Mouse (Mus musculus) splenic B cell, adult 2 months (primary cell): ENCODE data around the gene Klk1b5.
"Not testable (repeated sequence)": the region's sequence is repeated elsewhere in the genome, so short reads cannot be mapped to it uniquely, and the experiment has no call there.

ENCODE experiments used
- DNase-seq: peaks from one replicate; pipeline ENCODE4 v3.0.0-alpha.2; 2011; ENCODE audit warnings: low read depth, low spot score
- H3K27me3 ChIP-seq: 2 replicates; pipeline ENCODE4 v1.6.1; 2012; ENCODE audit warnings: mild to moderate bottlenecking, low read length, moderate library complexity, mixed read lengths; ENCODE audit not compliant: control insufficient read depth, poor library complexity, insufficient read depth, severe bottlenecking
- H3K36me3 ChIP-seq: 2 replicates; pipeline ENCODE4 v1.6.1; 2012; ENCODE audit warnings: mild to moderate bottlenecking, low read length, moderate library complexity, mixed read lengths; ENCODE audit not compliant: control insufficient read depth, poor library complexity, insufficient read depth, severe bottlenecking

Gene Klk1b5

DNA sequence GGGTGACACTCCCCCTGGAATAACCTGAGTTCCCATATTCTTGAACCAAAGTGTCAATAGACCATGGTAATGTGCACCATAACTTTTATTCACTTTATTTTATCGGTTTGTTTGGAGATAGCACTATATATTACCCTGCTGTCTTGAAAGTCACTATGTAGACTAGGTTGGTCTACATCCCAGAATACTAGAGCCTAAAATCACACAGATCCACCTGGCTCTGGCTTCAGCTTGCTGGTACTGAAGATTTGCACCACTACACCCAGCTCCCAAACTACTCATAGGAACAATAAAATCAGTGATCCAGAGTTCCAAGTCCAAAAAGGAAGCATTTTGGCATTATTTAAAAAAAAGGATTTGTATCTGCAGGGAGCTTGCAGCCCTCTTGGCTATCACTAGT lies at the start of gene Klk1b5:
TSS of gene Klk1b5 (plus strand) at position 301 of the 400 bp plus-strand sequence.
- no peak for DNase-seq
- H3K36me3 ChIP-seq, result no peaks in the 10 kb centered on the region

DNA sequence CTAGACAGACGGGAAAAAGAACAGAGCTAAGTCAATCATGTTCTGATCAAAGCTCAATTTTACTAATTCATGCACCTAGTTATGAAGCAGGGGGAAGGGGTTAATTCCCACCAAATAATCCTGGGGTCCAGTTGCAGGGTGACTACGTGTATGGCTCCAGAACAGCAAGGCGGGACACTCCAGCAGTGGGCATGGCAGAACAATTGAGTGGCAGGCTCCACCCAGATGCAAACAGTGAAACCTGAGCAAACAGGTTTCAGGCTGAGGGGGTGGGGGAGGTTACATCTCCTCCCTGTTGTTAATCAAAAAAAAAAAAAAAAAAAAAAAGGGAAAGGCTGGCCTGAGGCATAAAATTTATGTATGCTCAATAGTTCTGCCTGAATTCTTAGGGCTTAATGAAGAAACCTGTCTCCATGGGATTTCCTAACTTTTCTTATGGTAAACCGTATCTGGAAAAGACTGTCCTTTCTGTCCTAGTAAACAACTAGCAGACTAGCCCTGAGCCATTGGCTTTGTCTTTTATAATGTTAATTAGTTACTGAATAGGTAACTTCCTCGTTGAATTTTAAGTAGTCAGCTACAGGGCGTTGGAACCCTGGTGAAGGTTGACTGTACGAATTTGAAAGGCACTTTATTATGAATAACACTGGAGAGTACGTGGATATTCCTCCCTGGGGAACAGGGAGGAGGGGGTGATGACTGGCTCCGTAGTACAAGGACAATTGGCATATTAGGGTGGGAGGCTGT lies 36.3 kb upstream of the Klk1b5 start:
- DNase-seq, result no peak
- Histone ChIP-seq H3K36me3 (no peaks in the 10 kb centered on the region), H3K27me3 (no peaks in the 10 kb centered on the region)

More for the DNA sequence above, at the start of gene Klk1b5:
- no peaks in the 10 kb centered on the region for H3K27me3 ChIP-seq

DNA sequence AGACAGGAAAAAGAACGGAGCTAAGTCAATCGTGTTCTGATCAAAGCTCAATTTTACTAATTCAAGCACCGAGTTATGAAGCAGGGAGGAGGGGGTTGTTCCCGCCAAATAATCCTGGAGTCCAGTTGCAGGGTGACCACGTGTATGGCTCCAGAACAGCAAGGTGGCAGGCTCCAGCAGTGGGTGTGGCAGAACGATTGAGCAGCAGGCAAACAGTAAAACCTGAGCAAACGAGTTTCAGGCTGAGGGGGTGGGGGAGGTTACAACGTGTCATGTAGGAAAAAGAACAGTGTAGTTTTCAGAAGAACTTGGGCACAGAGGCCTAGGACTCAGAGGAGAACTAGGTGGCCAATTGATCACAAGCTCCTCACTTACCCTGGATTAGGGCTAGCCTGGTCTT lies 29.2 kb upstream of the Klk1b5 start:
- not testable (repeated sequence) for DNase-seq, H3K27me3 ChIP-seq, H3K36me3 ChIP-seq

DNA sequence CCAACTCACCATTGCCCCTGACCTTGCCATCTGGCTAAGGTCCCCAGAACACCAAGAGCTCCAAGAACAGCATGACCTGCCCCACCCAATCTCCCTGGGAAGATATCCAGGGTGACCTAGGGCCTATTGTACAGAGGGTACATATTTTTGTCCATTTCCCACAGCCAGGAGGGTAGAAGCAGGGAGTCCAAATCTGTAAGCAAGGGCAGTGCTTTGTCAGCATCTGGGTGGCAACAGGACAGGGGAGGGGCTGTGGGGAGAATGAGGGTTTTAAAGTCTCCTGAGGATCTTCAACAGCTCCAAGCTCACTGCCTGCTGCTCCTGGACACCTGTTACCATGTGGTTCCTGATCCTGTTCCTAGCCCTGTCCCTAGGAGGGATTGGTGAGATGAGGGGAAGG lies 27.8 kb upstream of the Klk1b5 start, which contains the start of gene Klk1b24:
TSS of gene Klk1b24 (plus strand) at position 301 of the 400 bp plus-strand sequence.
- H3K27me3 ChIP-seq, DNase-seq, H3K36me3 ChIP-seq: not testable (repeated sequence)

DNA sequence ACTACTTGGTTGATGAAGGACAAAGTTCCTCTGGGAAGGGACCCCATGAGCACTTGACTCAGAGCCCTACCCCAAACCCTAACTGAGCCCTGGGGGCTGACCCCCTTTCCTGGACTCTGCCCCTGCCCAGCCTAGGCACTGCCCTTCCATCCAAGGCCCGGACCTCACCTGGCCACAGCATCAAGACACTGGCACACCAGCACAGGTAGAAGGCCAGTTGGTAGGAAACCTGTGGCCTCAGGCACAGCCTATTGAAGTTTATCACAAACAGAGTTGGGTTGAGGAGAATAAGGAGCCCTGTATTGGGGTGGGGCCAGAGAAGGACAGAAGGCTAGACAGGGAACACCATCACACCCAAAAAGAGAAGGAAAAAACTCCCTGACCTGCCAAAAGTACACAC lies 22.3 kb upstream of the Klk1b5 start:
- H3K27me3 ChIP-seq, H3K36me3 ChIP-seq, DNase-seq: not testable (repeated sequence)

DNA sequence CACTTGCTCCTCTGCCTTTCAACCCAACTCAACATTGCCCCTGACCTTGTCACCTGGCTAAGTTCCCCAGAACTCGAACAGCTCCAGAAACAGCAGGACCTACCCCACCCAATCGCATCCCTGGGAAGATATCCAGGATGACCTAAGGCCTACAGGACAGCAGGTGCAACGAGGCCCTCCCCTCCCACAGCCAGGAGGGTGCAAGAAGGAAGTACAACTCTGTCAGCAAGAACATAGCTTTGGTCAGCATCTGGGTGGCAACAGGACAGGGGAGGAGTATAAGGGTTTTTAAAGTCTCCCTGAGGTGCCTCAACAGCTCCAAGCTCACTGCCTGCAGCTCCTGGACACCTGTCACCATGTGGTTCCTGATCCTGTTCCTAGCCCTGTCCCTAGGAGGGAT lies 17.9 kb upstream of the Klk1b5 start, which contains the start of gene Klk1b3:
TSS of gene Klk1b3 (plus strand) at position 301 of the 400 bp plus-strand sequence.
- no peak for DNase-seq
- H3K36me3 ChIP-seq, result no peaks in the 10 kb centered on the region
- H3K27me3 ChIP-seq, result no peaks in the 10 kb centered on the region

DNA sequence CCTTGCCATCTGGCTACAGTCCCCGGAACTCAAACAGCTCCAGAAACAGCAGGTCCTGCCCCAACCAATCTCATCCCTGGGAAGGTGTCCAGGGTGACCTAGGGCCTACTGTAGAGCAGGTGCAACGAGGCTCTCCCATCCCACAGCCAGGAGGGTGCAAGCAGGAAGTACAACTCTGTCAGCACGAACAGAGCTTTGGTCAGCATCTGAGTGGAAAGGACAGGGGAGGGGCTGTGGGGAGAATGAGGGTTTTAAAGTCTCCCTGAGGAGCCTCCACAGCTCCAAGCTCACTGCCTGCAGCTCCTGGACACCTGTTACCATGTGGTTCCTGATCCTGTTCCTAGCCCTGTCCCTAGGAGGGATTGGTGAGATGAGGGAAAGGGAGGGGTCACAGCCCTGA lies 8.6 kb upstream of the Klk1b5 start, which contains the start of gene Klk1b4:
TSS of gene Klk1b4 (plus strand) at position 301 of the 400 bp plus-strand sequence.
- H3K36me3 ChIP-seq, DNase-seq, H3K27me3 ChIP-seq: not testable (repeated sequence)

DNA sequence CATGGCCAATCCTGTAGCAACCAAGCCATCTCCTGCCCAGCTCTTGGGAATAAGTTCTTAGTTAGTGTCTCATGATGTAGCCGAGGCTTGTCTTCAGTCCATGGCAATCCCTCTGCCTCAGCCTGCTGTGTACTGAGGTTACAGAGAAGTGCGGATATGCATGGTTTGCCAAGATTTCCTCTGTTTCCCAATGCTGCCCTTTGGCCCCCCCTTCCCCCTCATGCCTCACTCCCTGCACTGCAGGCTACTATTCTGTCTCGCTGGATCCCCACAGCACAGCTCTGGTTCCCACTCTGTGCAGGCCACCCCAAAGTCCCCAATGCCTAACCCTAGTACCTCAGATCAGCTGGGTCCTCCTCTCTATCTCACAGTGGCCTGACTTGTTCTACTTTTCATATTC lies 7.4 kb upstream of the Klk1b5 start:
- no peaks in the 10 kb centered on the region for H3K27me3 ChIP-seq
- no peak for DNase-seq
- H3K36me3 ChIP-seq, result no peaks in the 10 kb centered on the region

DNA sequence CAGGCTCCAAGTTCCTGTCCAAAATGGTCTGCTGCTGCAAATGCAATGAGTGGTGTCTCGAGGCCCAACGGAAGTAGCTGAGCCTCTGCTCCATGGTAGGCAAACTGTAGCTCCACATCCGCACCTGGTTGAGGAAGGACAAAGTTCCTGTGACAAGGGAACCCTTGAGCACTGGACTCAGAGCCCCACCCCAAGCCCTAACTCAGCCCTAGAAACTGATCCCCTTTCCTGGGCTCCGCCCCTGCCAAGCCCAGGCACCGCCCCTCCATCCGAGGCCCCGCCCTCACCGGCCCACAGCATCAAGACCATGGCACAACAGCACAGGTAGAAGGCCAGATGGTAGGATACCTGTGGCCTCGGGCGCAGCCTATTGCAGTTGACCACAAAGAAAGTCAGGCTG lies 5.9 kb downstream of the Klk1b5 start:
- H3K27me3 ChIP-seq, DNase-seq, H3K36me3 ChIP-seq: not testable (repeated sequence)

DNA sequence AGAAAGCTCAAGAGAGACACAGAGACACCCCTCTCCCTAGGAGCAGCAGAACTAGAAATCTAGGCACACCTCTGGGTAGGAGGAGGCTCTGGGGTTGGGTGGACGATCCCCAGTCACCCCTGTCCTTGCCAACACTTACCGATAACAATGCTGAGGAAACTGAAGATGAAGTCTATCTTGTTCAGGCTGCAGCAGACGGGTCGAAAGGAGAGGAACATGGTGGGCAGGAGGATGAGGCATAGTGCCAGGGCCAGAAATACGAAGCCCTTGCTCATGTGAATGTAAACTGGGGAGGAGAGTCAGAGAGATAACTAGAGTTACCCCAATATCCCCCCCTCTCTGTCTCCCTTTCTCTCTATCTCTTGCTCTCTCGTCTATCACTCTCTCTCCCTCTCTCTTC lies 6.6 kb downstream of the Klk1b5 start:
- H3K27me3 ChIP-seq, DNase-seq, H3K36me3 ChIP-seq: not testable (repeated sequence)

DNA sequence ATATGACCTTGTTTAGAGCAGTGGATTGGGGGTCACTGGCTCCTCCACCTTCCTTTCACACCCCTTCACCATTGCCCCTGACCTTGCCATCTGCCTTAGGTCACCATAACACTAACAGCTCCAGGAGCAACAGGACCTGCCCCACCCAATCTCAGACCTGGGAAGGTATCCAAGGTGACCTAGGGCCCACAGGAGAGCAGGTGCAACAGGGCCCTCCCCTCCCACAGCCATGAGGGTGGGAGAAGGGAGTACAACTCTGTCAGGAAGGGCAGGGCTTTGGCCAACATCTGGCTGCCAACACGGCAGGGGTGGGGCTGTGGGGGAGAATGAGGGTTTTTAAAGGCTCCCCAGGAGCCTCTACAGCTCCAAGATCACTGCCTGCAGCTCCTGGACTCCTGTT lies 9.3 kb downstream of the Klk1b5 start, which contains the start of gene Klk1:
TSS of gene Klk1 (plus strand) at position 285 of the 400 bp plus-strand sequence.
- H3K27me3 ChIP-seq, result no peaks in the 10 kb centered on the region
- no peaks in the 10 kb centered on the region for H3K36me3 ChIP-seq
- DNase-seq, result no peak

DNA sequence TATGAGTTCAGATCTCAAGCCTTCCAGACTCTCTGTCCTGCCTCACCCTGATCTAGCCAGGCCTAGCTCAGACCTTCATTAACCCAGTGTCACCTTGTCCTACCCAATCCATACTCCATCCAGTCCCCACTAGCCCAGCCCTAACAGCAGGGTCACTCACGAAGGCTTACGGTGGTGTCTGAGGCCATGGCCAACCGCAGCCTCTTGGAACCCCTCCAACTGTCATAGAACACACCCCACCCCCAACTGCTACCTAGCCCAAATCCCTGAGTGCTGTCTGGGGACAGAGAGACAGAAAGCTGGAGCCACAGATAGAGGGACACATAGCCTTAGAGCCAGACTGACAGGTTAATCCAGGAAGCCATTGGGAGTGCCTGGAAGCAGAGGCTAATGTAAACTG lies 20.2 kb downstream of the Klk1b5 start, which contains the start of gene Gm36864:
TSS of gene Gm36864 (plus strand) at position 269 of the 400 bp plus-strand sequence.
- no peaks in the 10 kb centered on the region for H3K36me3 ChIP-seq
- no peaks in the 10 kb centered on the region for H3K27me3 ChIP-seq
- DNase-seq, result no peak

DNA sequence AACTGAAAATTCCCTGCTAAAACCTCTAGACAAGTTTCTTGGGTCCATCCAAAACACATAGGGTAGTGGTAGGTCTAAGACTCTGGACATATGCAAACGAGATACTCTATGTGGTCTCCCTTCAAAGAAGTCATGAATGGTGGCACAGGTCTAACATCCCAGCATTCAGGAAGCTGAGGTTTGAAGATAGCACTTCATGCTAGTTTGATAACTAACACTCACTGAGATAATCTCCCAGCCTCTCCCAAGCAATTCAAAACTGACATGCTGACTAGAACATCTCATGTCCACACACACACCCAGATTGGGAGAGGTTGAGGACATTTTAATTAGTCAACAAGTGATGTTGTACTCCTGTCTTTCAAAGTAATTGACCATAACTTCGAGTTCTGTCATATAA lies 24.2 kb downstream of the Klk1b5 start:
- no peaks in the 10 kb centered on the region for H3K27me3 ChIP-seq
- DNase-seq, result no peak
- H3K36me3 ChIP-seq, result no peaks in the 10 kb centered on the region

DNA sequence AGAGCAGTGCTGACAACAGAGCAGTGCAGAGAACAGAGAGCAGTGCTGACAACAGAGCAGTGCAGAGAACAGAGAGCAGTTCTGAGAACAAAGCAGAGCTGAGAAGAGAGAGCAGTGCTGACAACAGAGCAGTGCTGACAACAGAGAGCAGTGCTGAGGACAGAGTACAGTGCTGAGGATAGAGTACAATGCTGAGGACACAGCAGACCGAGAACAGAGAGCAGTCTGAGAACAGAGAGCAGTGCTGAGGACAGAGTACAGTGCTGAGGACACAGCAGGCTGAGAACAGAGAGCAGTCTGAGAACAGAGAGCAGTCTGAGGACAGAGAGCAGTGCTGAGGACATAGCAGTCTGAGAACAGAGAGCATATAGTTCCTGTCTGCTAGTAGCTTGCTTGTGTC lies 25.0 kb downstream of the Klk1b5 start:
- no peaks in the 10 kb centered on the region for H3K36me3 ChIP-seq
- no peak for DNase-seq
- H3K27me3 ChIP-seq, result no peaks in the 10 kb centered on the region

DNA sequence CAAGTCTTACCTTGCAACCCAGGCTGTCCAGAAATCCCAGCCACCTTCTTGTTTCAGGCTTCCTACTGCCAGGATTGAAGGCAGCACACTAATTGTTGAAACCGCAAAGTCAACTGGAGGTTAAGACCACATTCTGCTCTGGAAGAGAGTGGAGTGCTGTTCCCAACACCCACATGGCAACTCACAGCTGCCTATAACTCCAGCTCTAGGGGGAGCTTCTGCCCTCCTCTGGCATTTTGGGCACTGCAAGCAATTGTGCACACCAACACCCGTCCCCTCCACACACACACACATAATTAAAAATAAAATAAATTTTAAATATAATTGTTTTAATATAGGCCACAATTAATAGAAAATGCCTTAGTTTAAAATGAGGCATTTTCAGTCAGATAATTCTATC lies 25.4 kb downstream of the Klk1b5 start:
- Histone ChIP-seq H3K36me3 (no peaks in the 10 kb centered on the region), H3K27me3 (no peaks in the 10 kb centered on the region)
- DNase-seq, result no peak
